Mouse (Mus musculus): ENCODE results near the gene Gtf3c4. TPM values are rescaled to one million over a fixed set of nuclear protein-coding genes. Genes with fewer than 3 reads are reported as not detected.

The Gtf3c4 gene
- 27.8 and 29.0 TPM in 2 replicates for polyA plus RNA-seq (2014; fragmentation: Nextera tagmentation; extraction: Ambion mirVana)

DNA sequence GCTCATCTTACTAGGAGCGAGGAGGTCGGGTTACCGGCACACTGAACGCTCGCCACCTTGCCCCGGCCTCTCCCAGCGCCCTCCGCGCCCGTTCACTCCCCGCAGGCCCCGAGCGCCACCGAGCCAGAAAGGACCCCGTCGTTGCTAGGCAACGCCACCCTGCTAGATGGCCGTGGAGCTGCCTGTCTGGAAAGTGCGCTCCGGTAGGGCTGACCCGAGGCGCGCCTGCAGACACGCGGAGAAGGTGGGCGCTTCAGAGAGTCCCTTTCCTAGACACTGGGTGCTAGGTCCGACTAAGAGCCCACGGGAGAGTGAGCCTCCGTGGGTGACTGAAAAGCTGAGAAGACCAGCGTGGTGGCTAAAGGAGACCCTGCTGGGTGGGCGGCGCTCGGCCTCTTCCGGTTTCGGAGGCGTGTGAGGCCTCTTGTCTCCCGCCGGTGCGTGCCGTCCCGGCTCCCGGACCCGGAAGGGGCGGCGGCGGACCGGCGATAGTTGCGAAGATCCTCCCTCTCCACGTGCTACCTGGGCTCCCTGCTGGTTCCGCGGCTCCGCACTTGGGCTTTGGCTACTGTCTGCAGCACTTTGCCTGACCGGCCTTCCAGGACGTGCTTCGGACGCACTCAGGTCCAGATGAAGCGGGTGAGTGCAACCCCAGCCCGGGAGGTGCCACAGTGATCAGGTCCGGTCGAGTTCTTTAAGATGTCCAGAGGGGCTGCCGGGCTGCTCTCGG, at the start of gene Gtf3c4, which contains the start of gene Ddx31:
TSS of gene Gtf3c4 (minus strand) at position 139 of the 730 bp plus-strand sequence.
TSS of gene Ddx31 (plus strand) at position 185 of the 730 bp plus-strand sequence.
- H3K4me2 ChIP-seq: peak within 1 kb of the TSS; percentile 90
- H3K36me3 ChIP-seq (ENCODE audit: insufficient read depth): peaks cover 8% of the 10 kb centered on the region
- no peaks in the 10 kb centered on the region for H3K27me3 ChIP-seq (ENCODE audit: insufficient read depth, low read length)
- peaks cover 12% of the 10 kb centered on the region for H3K4me1 ChIP-seq (ENCODE audit: insufficient read depth)
- TF ChIP-seq CTCF (IDR thresholded peaks at IDR 0.05; ENCODE audit: low read depth): no peak
- H3K4me3 ChIP-seq (ENCODE audit: low read depth, low read length): peak within 1 kb of the TSS; percentile 97
- ATAC-seq (ENCODE audit: insufficient read depth) (peak; percentile 96), DNase-seq (peak; percentile 97)
- no peaks in the 10 kb centered on the region for H3K9me3 ChIP-seq (ENCODE audit: low read depth, low read length)
- peak within 1 kb of the TSS; percentile 92 for H3K9ac ChIP-seq
- WGBS: under 1% methylated on average over 63 of the region's 63 CpGs
- H3K27ac ChIP-seq (ENCODE audit: low read depth): peak within 1 kb of the TSS; percentile 78

DNA sequence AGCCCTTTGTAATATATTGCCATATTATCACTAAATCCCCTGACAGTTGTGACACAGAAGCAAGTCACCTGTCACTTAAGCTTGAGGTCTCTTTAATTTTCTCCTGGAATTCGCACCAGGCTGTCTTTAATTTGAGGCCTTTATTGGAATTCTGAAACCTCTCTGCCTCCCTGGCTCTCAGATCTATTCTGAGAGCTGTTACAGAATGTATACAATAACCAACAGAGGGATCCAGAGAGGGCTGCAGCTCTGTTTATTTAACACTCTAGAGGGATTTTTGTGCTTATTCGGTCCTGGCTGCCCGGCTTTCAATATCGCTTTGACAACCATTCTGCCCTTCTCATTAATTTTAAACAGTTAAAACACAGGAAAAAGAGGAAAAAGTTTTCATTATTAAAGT, 44.8 kb upstream of the Gtf3c4 start:
- no peak; the same call in 1 of the 2 replicates for TF ChIP-seq CTCF (IDR thresholded peaks at IDR 0.05; ENCODE audit: low read depth)
- Histone ChIP-seq H3K4me2 (no peak overlapping the region), H3K4me3 (ENCODE audit: low read depth, low read length) (no peak overlapping the region), H3K4me1 (ENCODE audit: insufficient read depth) (no peaks in the 10 kb centered on the region), H3K9me3 (ENCODE audit: low read depth, low read length) (no peaks in the 10 kb centered on the region), H3K9ac (no peak overlapping the region), H3K36me3 (ENCODE audit: insufficient read depth) (peaks cover 63% of the 10 kb centered on the region), H3K27me3 (ENCODE audit: insufficient read depth, low read length) (no peaks in the 10 kb centered on the region), H3K27ac (ENCODE audit: low read depth) (no peak overlapping the region)
- DNase-seq: peak; percentile 21
- no peak for ATAC-seq (ENCODE audit: insufficient read depth)
- 34% methylated on average over 4 of the region's 4 CpGs for WGBS

- Histone ChIP-seq H3K27me3 (ENCODE audit: insufficient read depth, low read length) (no peaks in the 10 kb centered on the region), H3K9me3 (ENCODE audit: low read depth, low read length) (no peaks in the 10 kb centered on the region), H3K4me3 (ENCODE audit: low read depth, low read length) (no peak overlapping the region), H3K27ac (ENCODE audit: low read depth) (no peak overlapping the region), H3K9ac (no peak overlapping the region), H3K4me1 (ENCODE audit: insufficient read depth) (no peaks in the 10 kb centered on the region), H3K4me2 (no peak overlapping the region), H3K36me3 (ENCODE audit: insufficient read depth) (peaks cover 63% of the 10 kb centered on the region)
- DNase-seq (peak; percentile 11), ATAC-seq (ENCODE audit: insufficient read depth) (no peak)
- 72% methylated on average over 6 of the region's 6 CpGs for WGBS
- no peak for TF ChIP-seq CTCF (IDR thresholded peaks at IDR 0.05; ENCODE audit: low read depth)
These were observed 42.8 kb upstream of the Gtf3c4 start for GRCm38 (mm10) chr2:28882826-28883485.

DNA sequence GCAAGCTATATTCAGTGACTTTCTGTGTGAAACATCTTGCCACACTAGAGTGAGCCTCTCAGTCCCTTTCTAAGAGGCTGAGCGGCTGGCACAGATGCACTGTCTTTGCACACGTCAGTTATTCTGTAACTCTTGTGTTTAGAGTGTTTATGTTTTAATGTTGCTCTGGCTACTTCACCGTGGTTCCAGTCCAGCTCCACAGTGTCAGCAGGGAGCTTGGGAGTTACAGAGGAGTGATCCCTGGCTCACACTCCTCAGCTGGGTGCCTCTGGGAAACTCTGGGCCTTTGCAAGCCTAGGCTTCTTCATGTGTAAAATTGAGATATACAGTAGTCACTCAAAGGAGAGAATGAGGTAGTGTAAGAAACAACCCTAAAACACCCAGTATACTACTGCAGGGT, 41.9 kb upstream of the Gtf3c4 start:
- Histone ChIP-seq H3K27me3 (ENCODE audit: insufficient read depth, low read length) (no peaks in the 10 kb centered on the region), H3K9me3 (ENCODE audit: low read depth, low read length) (no peaks in the 10 kb centered on the region), H3K9ac (no peak overlapping the region), H3K4me1 (ENCODE audit: insufficient read depth) (no peaks in the 10 kb centered on the region), H3K27ac (ENCODE audit: low read depth) (no peak overlapping the region), H3K4me2 (no peak overlapping the region), H3K4me3 (ENCODE audit: low read depth, low read length) (no peak overlapping the region), H3K36me3 (ENCODE audit: insufficient read depth) (peaks cover 58% of the 10 kb centered on the region)
- 81% methylated on average over 3 of the region's 3 CpGs for WGBS
- TF ChIP-seq CTCF (IDR thresholded peaks at IDR 0.05; ENCODE audit: low read depth): no peak
- DNase-seq (no peak), ATAC-seq (ENCODE audit: insufficient read depth) (no peak)

DNA sequence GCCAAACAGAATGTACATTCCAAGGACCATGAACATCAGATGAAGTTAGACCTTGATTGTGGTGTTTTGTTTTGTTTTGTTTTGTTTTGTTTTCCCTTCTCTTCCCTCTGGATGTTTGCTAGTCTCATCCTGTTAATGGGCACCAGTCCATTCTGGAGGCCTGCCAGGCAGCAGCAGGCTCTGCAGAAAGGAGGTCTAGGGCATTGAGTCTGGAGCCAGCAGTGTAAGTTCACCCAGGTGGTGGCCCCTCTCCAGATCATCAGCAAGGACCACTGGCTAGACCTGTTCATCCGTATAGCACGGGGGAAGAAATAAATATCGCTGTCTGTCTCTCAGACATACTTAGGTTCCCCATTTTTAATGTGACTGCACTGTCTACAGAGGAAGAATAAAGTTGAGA, 41.1 kb upstream of the Gtf3c4 start:
- Histone ChIP-seq H3K9me3 (ENCODE audit: low read depth, low read length) (no peaks in the 10 kb centered on the region), H3K36me3 (ENCODE audit: insufficient read depth) (peaks cover 62% of the 10 kb centered on the region), H3K4me1 (ENCODE audit: insufficient read depth) (no peaks in the 10 kb centered on the region), H3K4me2 (no peak overlapping the region), H3K27me3 (ENCODE audit: insufficient read depth, low read length) (no peaks in the 10 kb centered on the region), H3K4me3 (ENCODE audit: low read depth, low read length) (no peak overlapping the region), H3K9ac (no peak overlapping the region), H3K27ac (ENCODE audit: low read depth) (no peak overlapping the region)
- no peak for TF ChIP-seq CTCF (IDR thresholded peaks at IDR 0.05; ENCODE audit: low read depth)
- no peak for DNase-seq
- WGBS: 93% methylated on average over 3 of the region's 3 CpGs
- ATAC-seq (ENCODE audit: insufficient read depth): no peak

GRCm38 (mm10) chr2:28875554-28875953, 35.4 kb upstream of the Gtf3c4 start:
- ATAC-seq (ENCODE audit: insufficient read depth) (no peak), DNase-seq (no peak)
- Histone ChIP-seq H3K9ac (no peak overlapping the region), H3K36me3 (ENCODE audit: insufficient read depth) (peaks cover 56% of the 10 kb centered on the region), H3K9me3 (ENCODE audit: low read depth, low read length) (no peaks in the 10 kb centered on the region), H3K4me2 (no peak overlapping the region), H3K4me3 (ENCODE audit: low read depth, low read length) (no peak overlapping the region), H3K27ac (ENCODE audit: low read depth) (no peak overlapping the region), H3K27me3 (ENCODE audit: insufficient read depth, low read length) (no peaks in the 10 kb centered on the region), H3K4me1 (ENCODE audit: insufficient read depth) (no peaks in the 10 kb centered on the region)
- no peak for TF ChIP-seq CTCF (IDR thresholded peaks at IDR 0.05; ENCODE audit: low read depth)
- 88% methylated on average over 11 of the region's 11 CpGs for WGBS

GRCm38 (mm10) chr2:28867495-28867894, 27.3 kb upstream of the Gtf3c4 start:
- ATAC-seq (ENCODE audit: insufficient read depth): no peak
- 56% methylated on average over 7 of the region's 7 CpGs for WGBS
- no peak for TF ChIP-seq CTCF (IDR thresholded peaks at IDR 0.05; ENCODE audit: low read depth)
- no peaks in the 10 kb centered on the region for H3K4me1 ChIP-seq (ENCODE audit: insufficient read depth)
- H3K9ac ChIP-seq: no peak overlapping the region
- peaks cover 63% of the 10 kb centered on the region for H3K36me3 ChIP-seq (ENCODE audit: insufficient read depth)
- H3K4me2 ChIP-seq: no peak overlapping the region
- DNase-seq: peak; percentile 4
- no peak overlapping the region for H3K27ac ChIP-seq (ENCODE audit: low read depth)
- H3K9me3 ChIP-seq (ENCODE audit: low read depth, low read length): no peaks in the 10 kb centered on the region
- H3K4me3 ChIP-seq (ENCODE audit: low read depth, low read length): no peak overlapping the region
- no peaks in the 10 kb centered on the region for H3K27me3 ChIP-seq (ENCODE audit: insufficient read depth, low read length)

All from lung, embryonic 14.5 days (tissue).